Mouse (Mus musculus): Measurements from ENCODE around the gene 9230112D13Rik. TPM values are rescaled to one million over a fixed set of nuclear protein-coding genes. Genes with fewer than 3 reads are reported as not detected.

The 9230112D13Rik gene
- total and polyA plus RNA-seq, 3 experiments: 1.6 to 1.9 (median 1.7) TPM

DNA sequence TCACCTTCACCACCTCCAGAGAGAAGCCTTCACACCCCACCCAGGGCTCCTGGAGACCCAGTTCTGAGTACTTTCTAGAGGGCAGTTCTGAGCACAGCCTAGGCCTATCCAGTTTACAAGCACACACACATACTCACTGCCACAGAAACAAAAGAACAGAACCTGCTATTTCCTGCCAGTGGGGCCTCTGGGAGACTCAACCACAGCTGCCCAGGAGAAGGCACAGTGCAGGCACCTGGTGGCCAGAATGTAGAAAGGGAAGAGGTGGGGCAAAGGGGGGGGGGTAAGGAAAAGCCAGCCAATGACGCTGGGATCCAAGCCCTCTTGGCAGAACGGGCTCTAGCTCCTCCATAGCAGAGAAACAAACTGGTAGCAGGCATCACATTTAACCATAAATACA is 39.8 kb upstream of the 9230112D13Rik start:
- Histone ChIP-seq H3K4me1 (ENCODE audit: control insufficient read depth in 1 of 2, insufficient read depth in 2 of 2) (peaks cover 0 to 12% of the 10 kb centered on the region in 2 experiments; a peak in 2 of 4 replicates), H3K79me2 (replicated peaks; ENCODE audit: control insufficient read depth, extremely low read depth, insufficient read depth, poor library complexity, severe bottlenecking) (no peaks in the 10 kb centered on the region), H3K27ac (ENCODE audit: insufficient read depth, low read depth) (no peak overlapping the region), H3K9me3 (replicated peaks; ENCODE audit: low read length) (no peaks in the 10 kb centered on the region), H3K27me3 (replicated peaks) (no peaks in the 10 kb centered on the region), H3K36me3 (replicated peaks in 1 of 2; ENCODE audit: control insufficient read depth in 1 of 2, insufficient read depth in 1 of 2, low read length in 1 of 2) (no peaks in the 10 kb centered on the region), H3K4me2 (ENCODE audit: insufficient read depth, low read depth, poor library complexity, severe bottlenecking) (no peak overlapping the region), H3K4me3 (replicated peaks in 1 of 3; ENCODE audit: low read depth in 2 of 3, low read length in 2 of 3, poor library complexity in 1 of 3) (no peak overlapping the region), H3K9ac (ENCODE audit: insufficient read depth, low read depth) (no peak overlapping the region)
- peak; percentile 44 for DNase-seq (ENCODE audit: extremely low read depth)
- TF ChIP-seq BHLHE40 (IDR thresholded peaks at IDR 0.05; ENCODE audit: low read depth, low read length): no peak
- TF ChIP-seq USF2 (conservative IDR thresholded peaks at IDR 0.05; ENCODE audit: low read depth, low read length): no peak
- TF ChIP-seq MAFK (IDR thresholded peaks at IDR 0.05; ENCODE audit: insufficient replicate concordance, low read length): no peak
- peak in 1 of 2 experiments; percentile 31; a peak in 2 of 4 replicates for TF ChIP-seq CTCF (conservative IDR thresholded peaks at IDR 0.05 in 1 of 2, IDR thresholded peaks at IDR 0.05 in 1 of 2; ENCODE audit: low read depth in 2 of 2, low read length in 2 of 2)
- no peak for TF ChIP-seq ZC3H11A (IDR thresholded peaks at IDR 0.05; ENCODE audit: low read depth, low read length)
- no peak for TF ChIP-seq MYC (IDR thresholded peaks at IDR 0.05; ENCODE audit: low read depth, low read length)
- 0 out of 2 replicates have a peak, but pooled peaks have one; percentile 8 for TF ChIP-seq ELF1 (IDR thresholded peaks at IDR 0.05; ENCODE audit: low read depth, low read length)
- TF ChIP-seq SMC3 (IDR thresholded peaks at IDR 0.05; ENCODE audit: low read depth, low read length): 0 out of 2 replicates have a peak, but pooled peaks have one; percentile 8
- no peak for TF ChIP-seq MAZ (IDR thresholded peaks at IDR 0.05; ENCODE audit: low read depth, low read length)
- no peak for TF ChIP-seq ZKSCAN1 (IDR thresholded peaks at IDR 0.05; ENCODE audit: borderline replicate concordance, low read depth, low read length)
- dilution Hi-C loops (cut with MboI; ENCODE audit: extremely low pct_ligation_motif_present, extremely low pct_unique_long_range_greater_than_20kb, low sequenced_read_pairs) (no loop called here), in situ Hi-C loops (cut with MboI; ENCODE audit: low pct_ligation_motif_present, low pct_unique_long_range_greater_than_20kb, low sequenced_read_pairs) (loop anchor here (5.0 to 10.0 kb wide), 2 partner anchors 140 to 188 kb away; partner anchors contain the start of genes Mmrn2 and Sncg)

DNA sequence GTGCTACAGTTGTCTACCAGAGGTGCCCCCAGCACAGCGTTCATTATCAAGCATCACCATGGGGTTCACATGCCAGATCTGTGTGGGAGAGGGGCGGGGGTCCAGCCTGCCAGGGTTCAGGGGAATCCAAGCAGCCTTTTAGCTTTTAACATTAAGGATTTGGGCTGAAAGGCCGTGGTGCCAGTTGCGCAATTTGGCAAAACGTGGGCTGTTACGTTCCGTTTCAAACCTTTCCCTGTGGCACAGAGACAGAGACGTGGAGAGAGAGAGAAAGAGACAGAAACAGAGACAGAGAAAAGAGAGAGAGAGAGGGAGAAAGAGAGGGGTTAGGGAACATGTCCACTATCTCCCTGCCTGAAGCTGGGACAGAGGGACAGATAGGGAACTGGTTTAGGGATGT is 39.0 kb upstream of the 9230112D13Rik start:
- Histone ChIP-seq H3K79me2 (replicated peaks; ENCODE audit: control insufficient read depth, extremely low read depth, insufficient read depth, poor library complexity, severe bottlenecking) (no peaks in the 10 kb centered on the region), H3K4me3 (replicated peaks in 1 of 3; ENCODE audit: low read depth in 2 of 3, low read length in 2 of 3, poor library complexity in 1 of 3) (no peak overlapping the region), H3K9ac (ENCODE audit: insufficient read depth, low read depth) (no peak overlapping the region), H3K27me3 (replicated peaks) (no peaks in the 10 kb centered on the region), H3K4me2 (ENCODE audit: insufficient read depth, low read depth, poor library complexity, severe bottlenecking) (no peak overlapping the region), H3K27ac (ENCODE audit: insufficient read depth, low read depth) (no peak overlapping the region), H3K36me3 (replicated peaks in 1 of 2; ENCODE audit: control insufficient read depth in 1 of 2, insufficient read depth in 1 of 2, low read length in 1 of 2) (no peaks in the 10 kb centered on the region), H3K9me3 (replicated peaks; ENCODE audit: low read length) (no peaks in the 10 kb centered on the region), H3K4me1 (ENCODE audit: control insufficient read depth in 1 of 2, insufficient read depth in 2 of 2) (peaks cover 0 to 12% of the 10 kb centered on the region in 2 experiments; a peak in 2 of 4 replicates)
- in situ Hi-C loops (cut with MboI; ENCODE audit: low pct_ligation_motif_present, low pct_unique_long_range_greater_than_20kb, low sequenced_read_pairs): loop anchor here (5.0 to 10.0 kb wide), 2 partner anchors 139 to 187 kb away; partner anchors contain the start of genes Mmrn2 and Sncg
- DNase-seq (ENCODE audit: extremely low read depth): no peak
- dilution Hi-C loops (cut with MboI; ENCODE audit: extremely low pct_ligation_motif_present, extremely low pct_unique_long_range_greater_than_20kb, low sequenced_read_pairs): no loop called here
- no peak for TF ChIP-seq HCFC1 (IDR thresholded peaks at IDR 0.05; ENCODE audit: low read depth, low read length)
- TF ChIP-seq POLR2AphosphoS2 (IDR thresholded peaks at IDR 0.05; ENCODE audit: low read depth, low read length): no peak
- no peak for TF ChIP-seq UBTF (IDR thresholded peaks at IDR 0.05; ENCODE audit: low read depth, low read length)
- no peak for TF ChIP-seq RCOR1 (conservative IDR thresholded peaks at IDR 0.05; ENCODE audit: low read depth, low read length)
- TF ChIP-seq USF1 (IDR thresholded peaks at IDR 0.05; ENCODE audit: low read depth, low read length): no peak
- TF ChIP-seq ETS1 (conservative IDR thresholded peaks at IDR 0.05; ENCODE audit: low read depth, low read length): no peak
